Mouse (Mus musculus) embryonic fibroblast, embryonic 13.5 days (primary cell): ENCODE results near the gene Pop7.

Experiments used
- CTCF ChIP-seq: IDR thresholded peaks from 2 replicates; pipeline ENCODE4 v1.5.1; 2011; ENCODE audit warnings: mild to moderate bottlenecking, control low read depth, low read length, moderate library complexity, borderline replicate concordance; ENCODE audit not compliant: insufficient read depth
- POLR2A ChIP-seq: IDR thresholded peaks from 2 replicates; pipeline ENCODE4 v1.6.1; 2011; ENCODE audit warnings: low read depth, mild to moderate bottlenecking, control low read depth, low read length, moderate library complexity

DNA sequence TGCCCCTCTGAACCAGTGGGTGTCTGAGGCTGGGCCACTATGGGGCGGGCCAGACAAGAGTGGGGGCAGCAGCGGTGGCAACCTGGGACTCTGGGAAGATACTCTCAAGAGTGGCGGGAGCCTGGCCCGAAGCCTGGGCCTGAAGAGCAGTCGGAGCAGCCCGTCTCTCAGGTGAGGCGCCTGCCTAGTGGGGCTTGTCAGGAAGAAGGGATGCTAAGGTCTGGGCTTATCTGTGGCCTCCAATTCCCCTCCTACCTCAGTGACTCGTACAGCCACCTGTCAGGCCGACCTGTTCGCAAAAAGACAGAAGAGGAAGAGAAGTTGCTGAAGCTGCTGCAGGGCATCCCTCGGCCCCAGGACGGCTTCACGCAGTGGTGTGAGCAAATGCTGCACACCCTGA, 22.4 kb upstream of the Pop7 start:
- TF ChIP-seq POLR2A (no peak), CTCF (no peak)
